Mouse (Mus musculus) forebrain, embryonic 10.5 days (tissue): Measurements from ENCODE around the gene Lad1. TPM values are rescaled to one million over a fixed set of nuclear protein-coding genes. Genes with fewer than 3 reads are reported as not detected.

Source experiments
- DNase-seq: peaks from one replicate; pipeline ENCODE4 v3.0.0-alpha.2; 2017; ENCODE audit warnings: low spot score; ENCODE audit errors: extremely low spot score
- H3K27ac ChIP-seq: fragments of 300-500 bp; sonication (generic); 2 replicates; pipeline ENCODE4 v1.5.1; 2016; ENCODE audit warnings: mild to moderate bottlenecking
- H3K27me3 ChIP-seq: fragments of 300-500 bp; sonication (generic); 2 replicates; pipeline ENCODE4 v1.6.1; 2016; ENCODE audit warnings: mild to moderate bottlenecking; ENCODE audit not compliant: poor library complexity, severe bottlenecking
- H3K36me3 ChIP-seq: fragments of 300-500 bp; sonication (generic); replicated peaks from 2 replicates; pipeline ENCODE4 v1.6.1; 2016; ENCODE audit warnings: mild to moderate bottlenecking, moderate library complexity
- H3K4me1 ChIP-seq: fragments of 300-500 bp; sonication (generic); 2 replicates; pipeline ENCODE4 v1.6.1; 2016
- H3K4me3 ChIP-seq: fragments of 300-500 bp; sonication (generic); 2 replicates; pipeline ENCODE4 v1.5.1; 2016; ENCODE audit warnings: mild to moderate bottlenecking, moderate library complexity
- H3K9me3 ChIP-seq: fragments of 300-500 bp; sonication (generic); 2 replicates; pipeline ENCODE4 v1.6.1; 2016; ENCODE audit warnings: mild to moderate bottlenecking, moderate library complexity
- WGBS: fragments of 180-500 bp; shearing (Covaris S2); methylation state at CpG from one replicate; pipeline ENCODE4 v1.1.7; 2016; 5-methylcytosine and 5-hydroxymethylcytosine counted together
- polyA plus RNA-seq: library from polyadenylated mRNA; unstranded; fragments of >200 nt; fragmentation: Nextera tagmentation; extraction: Ambion mirVana; gene quantifications from 2 replicates; pipeline ENCODE4 v1.2.1, GENCODE M21; 2016

Lad1 gene
- polyA plus RNA-seq, 1 experiment from 2014 or later, result 3.7 TPM

GRCm38 (mm10) chr1:135882385-135883109, 64.1 kb downstream of the Lad1 start:
- 72% methylated on average over 10 of the region's 10 CpGs for WGBS
- Histone ChIP-seq H3K4me1 (no peaks in the 10 kb centered on the region), H3K27me3 (no peaks in the 10 kb centered on the region), H3K27ac (no peak overlapping the region), H3K9me3 (no peaks in the 10 kb centered on the region), H3K36me3 (no peaks in the 10 kb centered on the region), H3K4me3 (no peak overlapping the region)
- DNase-seq, result peak; percentile 66

Other genes starting within 250 kb of the Lad1 start
- 25.3 and 28.4 TPM in 2 replicates for gene Nav1, start 211.3 kb upstream of the Lad1 start, polyA plus RNA-seq
- gene Csrp1, start 98.5 kb upstream of the Lad1 start, polyA plus RNA-seq, result 41.9 and 42.0 TPM in 2 replicates
- 20.2 and 21.4 TPM in 2 replicates for gene Phlda3, start 52.5 kb upstream of the Lad1 start, polyA plus RNA-seq
- gene Tnni1, start 39.2 kb upstream of the Lad1 start, polyA plus RNA-seq, result 0.55 and 1.3 TPM in 2 replicates
- gene Tnnt2, start 17.8 kb downstream of the Lad1 start, polyA plus RNA-seq, result 0.45 TPM in 1 of 2 replicates, not detected in the other
- 0.07 TPM in 1 of 2 replicates, not detected in the other for gene Pkp1, start 100.6 kb downstream of the Lad1 start, polyA plus RNA-seq
- not detected in 2 replicates for gene Igfn1, start 187.7 kb downstream of the Lad1 start, polyA plus RNA-seq
- gene Tmem9, start 189.6 kb downstream of the Lad1 start, polyA plus RNA-seq, result 132 and 135 TPM in 2 replicates
- gene Ascl5, start 232.2 kb downstream of the Lad1 start, polyA plus RNA-seq, result not detected in 2 replicates
- 0.20 TPM in 1 of 2 replicates, not detected in the other for gene Cacna1s, start 234.2 kb downstream of the Lad1 start, polyA plus RNA-seq